Mouse (Mus musculus): ENCODE measurements around the gene Scn3b.

Scn3b gene

GRCm38 (mm10) chr9:40269103-40269861, at the start of gene Scn3b:
Gene Scn3b, plus strand, starts transcription at chr9:40269217.
- DNase-seq, result peak; percentile 73

GRCm38 (mm10) chr9:40224289-40224688, 44.7 kb upstream of the Scn3b start:
- DNase-seq, result no peak

DNA sequence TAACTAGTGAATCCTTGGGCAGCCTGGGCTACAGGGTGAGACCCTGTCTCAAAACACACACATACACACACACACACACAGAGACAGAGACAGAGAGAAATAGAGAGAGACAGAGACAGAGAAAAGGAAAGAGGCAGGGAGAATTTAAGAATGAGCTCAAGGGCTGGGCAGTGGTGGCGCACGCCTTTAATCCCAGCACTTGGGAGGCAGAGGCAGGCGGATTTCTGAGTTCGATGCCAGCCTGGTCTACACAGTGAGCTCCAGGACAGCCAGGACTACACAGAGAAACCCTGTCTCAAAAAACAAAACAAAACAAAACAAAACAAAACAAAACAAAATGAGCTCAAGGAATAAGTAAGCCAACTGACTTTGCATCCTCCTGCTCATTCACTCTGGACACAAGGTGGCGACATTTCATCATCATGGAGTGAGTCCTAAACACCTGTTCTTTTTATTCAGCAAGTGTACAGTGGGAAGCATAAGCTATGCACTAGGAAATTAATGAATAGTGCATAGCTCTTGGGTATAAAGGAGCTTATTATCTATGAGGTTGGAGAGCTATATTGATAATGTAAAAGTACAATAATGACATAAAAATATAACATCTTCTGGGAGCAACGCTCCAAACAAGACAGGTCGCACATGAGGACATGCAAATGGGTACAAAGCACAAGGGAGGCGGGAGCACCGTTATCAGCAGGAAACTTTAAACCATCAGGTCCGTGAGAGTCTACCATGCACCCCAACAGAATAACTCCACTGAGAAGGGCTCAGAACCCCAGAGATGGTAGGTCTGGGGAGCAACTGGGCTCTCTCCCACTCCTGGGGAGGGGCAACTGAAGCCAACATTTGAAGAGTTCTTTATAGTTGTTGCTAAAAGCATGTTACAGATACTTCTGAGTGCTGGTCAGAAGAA, 40.9 kb upstream of the Scn3b start:
- peak; percentile 59 for DNase-seq

DNA sequence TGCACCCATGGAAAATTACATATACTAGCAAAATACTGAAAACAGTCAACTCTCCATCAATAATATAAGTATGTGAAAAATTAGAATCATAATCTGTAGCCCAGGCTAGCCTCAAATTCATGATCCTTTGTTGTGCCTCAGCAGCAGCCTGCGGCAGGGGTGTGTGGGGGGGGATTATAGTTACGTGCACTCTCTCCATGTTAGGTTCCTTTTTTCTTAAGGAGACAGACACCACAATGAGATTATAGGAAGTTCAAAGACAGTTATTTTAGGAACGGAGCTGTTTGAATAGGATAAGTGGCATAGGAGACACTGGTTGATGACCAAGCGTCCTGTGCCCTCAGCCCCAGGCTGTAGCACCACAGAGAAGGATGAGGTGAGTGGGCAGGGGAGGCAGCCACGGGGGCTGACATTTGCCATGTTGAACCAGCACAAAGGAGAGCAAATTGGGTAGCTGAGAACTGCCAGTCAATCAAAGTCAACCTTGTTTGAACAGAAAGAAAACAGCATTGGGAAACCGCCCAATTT, 40.1 kb upstream of the Scn3b start:
- DNase-seq, result no peak

DNA sequence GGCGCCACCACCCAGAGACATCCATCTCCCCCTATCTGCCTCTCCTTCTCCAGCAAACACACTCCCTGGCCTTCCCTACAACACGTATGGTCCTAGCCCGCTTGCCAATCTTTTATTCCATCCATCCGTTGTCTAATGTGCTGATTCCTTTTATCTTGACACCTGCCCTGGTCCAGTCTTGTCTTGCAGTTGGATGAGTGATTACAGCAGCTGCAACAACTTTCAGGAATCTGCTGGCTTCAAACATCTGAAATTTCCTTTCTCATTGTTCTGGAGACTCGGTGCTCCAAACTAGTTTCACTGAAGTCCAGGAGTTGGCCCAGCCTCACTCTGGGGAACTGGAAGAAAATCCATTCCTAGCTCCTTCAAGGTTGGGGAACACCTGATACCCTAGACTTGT, 39.5 kb upstream of the Scn3b start:
- DNase-seq, result no peak

- no peak for DNase-seq
Measured at GRCm38 (mm10) chr9:40231019-40231418, 38.0 kb upstream of the Scn3b start.

- no peak for DNase-seq
Measured at GRCm38 (mm10) chr9:40234233-40235072, 34.6 kb upstream of the Scn3b start.

DNA sequence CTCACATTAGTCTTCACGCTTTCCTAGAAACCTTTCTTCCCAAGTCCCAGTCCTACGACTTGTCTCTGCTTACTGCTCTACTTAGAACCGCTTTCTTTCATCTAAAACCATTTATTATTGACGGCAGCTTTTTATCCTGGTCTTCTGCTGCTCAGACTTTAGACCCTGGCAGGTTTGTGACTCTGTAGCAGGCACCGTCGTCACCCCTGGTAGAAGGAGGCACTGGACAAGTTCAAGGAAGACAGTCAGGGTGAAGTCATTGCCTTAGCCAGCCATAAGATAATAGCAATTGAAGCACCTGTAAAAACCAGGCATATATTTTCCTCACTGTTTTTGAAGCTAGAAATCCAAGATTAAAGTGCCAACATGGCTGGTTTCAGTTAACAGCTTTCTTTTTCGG, 33.8 kb upstream of the Scn3b start:
- DNase-seq, result no peak

- no peak for DNase-seq
Measured at GRCm38 (mm10) chr9:40239749-40240148, 29.3 kb upstream of the Scn3b start.

- DNase-seq, result no peak
Measured at GRCm38 (mm10) chr9:40240311-40240710, 28.7 kb upstream of the Scn3b start.

DNA sequence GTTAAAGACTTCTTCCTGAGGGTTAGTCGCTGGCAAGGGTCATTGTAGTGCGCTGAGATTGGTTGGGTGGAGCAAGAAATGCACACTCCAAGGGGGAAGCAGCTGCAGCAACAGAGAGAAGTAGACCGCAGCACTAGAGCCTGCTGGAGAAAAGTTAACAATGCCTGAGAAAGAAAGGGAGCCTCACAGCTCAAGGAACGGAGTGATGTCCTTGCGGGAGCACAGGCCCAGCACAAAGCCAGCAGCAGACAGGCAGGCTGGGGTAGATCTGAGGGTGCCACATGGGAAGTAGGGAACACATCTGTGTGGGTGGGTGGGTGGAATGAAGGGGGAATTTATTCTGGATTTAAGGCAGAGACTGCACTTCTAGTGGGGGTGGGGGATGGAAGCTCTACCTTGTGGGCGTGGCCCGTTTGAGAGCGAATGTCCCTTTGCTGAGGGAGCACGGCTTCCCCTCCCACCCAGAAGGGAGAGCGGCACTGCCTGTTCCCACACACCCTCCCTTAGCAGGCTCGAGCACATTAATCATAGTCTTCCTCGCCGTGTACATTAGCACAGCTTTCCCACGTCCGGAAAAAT, 27.7 kb upstream of the Scn3b start:
- DNase-seq, result peak; percentile 59

DNA sequence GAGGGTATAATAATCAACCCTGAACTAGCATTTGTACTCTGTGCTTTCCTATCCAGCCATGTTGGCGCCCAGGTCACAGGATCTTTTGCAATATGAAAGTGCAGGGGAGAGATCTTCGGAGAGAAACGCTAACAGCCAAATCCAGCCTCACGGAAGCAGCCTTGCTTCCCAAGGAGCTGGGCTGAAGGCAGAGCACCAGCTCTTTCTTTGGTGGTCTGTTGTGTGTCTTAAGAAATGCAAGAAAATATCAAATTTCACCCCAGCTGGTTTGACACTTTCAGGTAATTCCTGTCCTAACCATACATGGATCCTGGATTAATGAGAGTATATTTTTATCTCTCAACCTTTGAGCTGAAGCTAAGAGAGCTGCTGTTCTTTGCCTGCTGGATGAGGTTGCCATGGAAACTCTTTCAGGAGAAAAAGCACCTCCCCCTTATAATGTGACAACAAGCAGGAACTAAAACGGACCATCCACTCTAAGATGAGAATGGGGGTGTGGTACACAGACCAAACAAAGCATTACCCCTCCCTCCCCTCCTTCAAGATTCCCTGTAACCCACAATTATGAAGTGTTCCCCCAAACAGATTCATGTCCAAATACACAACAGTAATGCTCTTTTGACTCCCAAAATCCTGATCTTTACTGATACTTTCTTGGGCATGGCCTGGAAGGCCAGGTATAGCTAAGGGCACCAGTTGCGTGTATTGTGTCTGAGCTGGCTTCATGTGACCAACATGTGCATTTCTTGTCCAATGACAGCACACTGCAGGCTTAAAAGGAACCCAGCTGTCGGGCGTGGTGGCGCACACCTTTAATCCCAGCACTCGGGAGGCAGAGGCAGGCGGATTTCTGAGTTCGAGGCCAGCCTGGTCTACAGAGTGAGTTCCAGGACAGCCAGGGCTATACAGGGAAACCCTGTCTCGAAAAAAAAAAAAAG, 26.8 kb upstream of the Scn3b start:
- peak; percentile 23 for DNase-seq

GRCm38 (mm10) chr9:40245466-40245865, 23.6 kb upstream of the Scn3b start:
- DNase-seq, result no peak

DNA sequence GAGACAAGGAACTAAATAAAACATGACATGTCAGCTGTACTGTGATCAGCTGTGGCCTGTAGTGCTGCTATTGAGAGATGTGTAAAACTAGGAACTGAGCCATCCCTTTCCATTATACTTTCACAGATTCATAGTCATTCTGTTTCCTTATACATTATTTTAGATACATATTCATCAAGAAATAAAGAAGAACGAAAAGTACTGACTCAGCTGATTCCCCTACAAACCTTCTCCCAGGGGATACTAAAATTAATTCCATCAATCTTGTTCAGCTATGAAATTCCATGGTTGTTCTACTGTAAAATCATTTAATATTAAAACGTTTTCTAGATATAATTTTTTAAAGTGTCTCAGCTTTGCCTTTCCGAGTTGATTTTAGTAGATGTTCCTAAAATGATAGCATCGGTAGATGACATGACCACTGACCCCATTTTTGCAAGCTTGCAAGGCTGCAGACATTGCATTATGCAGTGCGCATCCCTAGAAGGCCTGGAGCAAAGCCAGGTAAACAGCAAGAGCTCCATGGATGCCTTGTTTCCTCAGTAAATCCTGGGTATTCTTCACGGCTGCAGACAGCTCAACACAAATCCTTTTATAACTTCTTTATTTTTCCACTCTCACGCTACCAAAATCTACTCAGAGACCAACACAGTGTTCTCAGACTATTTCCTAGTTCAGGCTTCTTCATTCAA, 22.9 kb upstream of the Scn3b start:
- no peak for DNase-seq

- no peak for DNase-seq
Measured at GRCm38 (mm10) chr9:40246702-40247101, 22.3 kb upstream of the Scn3b start.

GRCm38 (mm10) chr9:40249106-40249505, 19.9 kb upstream of the Scn3b start:
- DNase-seq, result no peak

- DNase-seq, result no peak
Measured at GRCm38 (mm10) chr9:40252459-40252858, 16.6 kb upstream of the Scn3b start.

GRCm38 (mm10) chr9:40263874-40264273, 5.1 kb upstream of the Scn3b start:
- no peak for DNase-seq

- DNase-seq, result no peak
Measured at GRCm38 (mm10) chr9:40268040-40268747, 823 bp upstream of the Scn3b start.

GRCm38 (mm10) chr9:40268748-40269102, 292 bp upstream of the Scn3b start:
- DNase-seq, result no peak
